Mouse (Mus musculus): ENCODE data around the gene Gal. TPM values are rescaled to one million over a fixed set of nuclear protein-coding genes. Genes with fewer than 3 reads are reported as not detected.

The Gal gene
- polyA plus RNA-seq, 1 experiment from 2014 or later = not detected

- WGBS (ENCODE audit: insufficient replicate concordance) = under 1% methylated on average over 41 of the region's 43 CpGs
- Histone ChIP-seq H3K9me3 (ENCODE audit: low read length) (peaks cover 4% of the 10 kb centered on the region), H3K27me3 (ENCODE audit: insufficient read depth, low read length) (no peaks in the 10 kb centered on the region), H3K4me2 (ENCODE audit: low read depth, low read length) (peak overlapping the region; percentile 86), H3K27ac (ENCODE audit: low read depth) (peak overlapping the region; percentile 85), H3K4me3 (ENCODE audit: low read depth, low read length) (peak overlapping the region; percentile 48), H3K4me1 (ENCODE audit: insufficient read depth) (peaks cover 8% of the 10 kb centered on the region; the same call in 1 of the 2 replicates), H3K9ac (replicated peaks) (peak overlapping the region; percentile 59), H3K36me3 (replicated peaks; ENCODE audit: insufficient read depth, low read length) (peaks cover 19% of the 10 kb centered on the region)
- ATAC-seq = peak; percentile 86
- peak; percentile 91 for DNase-seq
- TF ChIP-seq CTCF (IDR thresholded peaks at IDR 0.05; ENCODE audit: low read depth) (peak; percentile 91), EP300 (IDR thresholded peaks at IDR 0.05; ENCODE audit: low read depth) (no peak)
Measured at GRCm38 (mm10) chr19:3389089-3389488, 25.3 kb downstream of the Gal start.

DNA sequence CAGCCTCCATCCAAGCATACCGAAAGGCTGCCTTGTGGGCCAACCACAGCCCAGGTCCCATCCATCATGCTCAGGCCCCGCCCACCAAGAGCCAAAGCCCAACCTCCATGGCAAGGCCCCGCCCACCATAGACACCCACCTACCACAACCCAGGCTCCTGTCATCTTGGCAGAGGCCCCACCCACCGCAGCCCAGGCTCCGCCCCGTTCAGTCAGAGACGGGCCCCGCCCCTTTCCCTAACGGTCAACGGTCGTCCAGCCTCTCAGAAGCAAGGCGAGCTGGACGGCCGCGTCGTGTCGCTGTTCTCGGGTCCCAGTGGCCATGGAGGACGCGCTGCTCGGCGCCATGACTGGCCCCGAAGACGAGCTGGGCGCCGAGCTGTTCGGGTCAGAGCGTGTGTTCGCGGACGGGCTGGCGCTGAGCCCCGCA, 25.7 kb downstream of the Gal start, which contains the start of gene Tesmin:
Tesmin (plus strand) TSS at position 229 of the 429 bp plus-strand sequence.
- TF ChIP-seq EP300 (IDR thresholded peaks at IDR 0.05; ENCODE audit: low read depth) (no peak), CTCF (IDR thresholded peaks at IDR 0.05; ENCODE audit: low read depth) (peak; percentile 67)
- H3K27ac ChIP-seq (ENCODE audit: low read depth) = peak within 1 kb of the TSS; percentile 85
- peak; percentile 87 for ATAC-seq
- H3K4me2 ChIP-seq (ENCODE audit: low read depth, low read length) = peak within 1 kb of the TSS; percentile 86
- peak within 1 kb of the TSS; percentile 48 for H3K4me3 ChIP-seq (ENCODE audit: low read depth, low read length)
- H3K27me3 ChIP-seq (ENCODE audit: insufficient read depth, low read length) = no peaks in the 10 kb centered on the region
- peaks cover 8% of the 10 kb centered on the region; the same call in 1 of the 2 replicates for H3K4me1 ChIP-seq (ENCODE audit: insufficient read depth)
- peaks cover 24% of the 10 kb centered on the region for H3K36me3 ChIP-seq (replicated peaks; ENCODE audit: insufficient read depth, low read length)
- DNase-seq = peak; percentile 95
- peak within 1 kb of the TSS; percentile 59 for H3K9ac ChIP-seq (replicated peaks)
- WGBS (ENCODE audit: insufficient replicate concordance) = 2% methylated on average over 28 of the region's 33 CpGs
- H3K9me3 ChIP-seq (ENCODE audit: low read length) = peaks cover 4% of the 10 kb centered on the region

GRCm38 (mm10) chr19:3388061-3388460, 26.3 kb downstream of the Gal start:
- Histone ChIP-seq H3K4me1 (ENCODE audit: insufficient read depth) (peaks cover 8% of the 10 kb centered on the region; the same call in 1 of the 2 replicates), H3K4me3 (ENCODE audit: low read depth, low read length) (no peak overlapping the region), H3K9me3 (ENCODE audit: low read length) (peaks cover 4% of the 10 kb centered on the region), H3K4me2 (ENCODE audit: low read depth, low read length) (no peak overlapping the region), H3K9ac (replicated peaks) (no peak overlapping the region), H3K27ac (ENCODE audit: low read depth) (no peak overlapping the region), H3K36me3 (replicated peaks; ENCODE audit: insufficient read depth, low read length) (peaks cover 26% of the 10 kb centered on the region), H3K27me3 (ENCODE audit: insufficient read depth, low read length) (no peaks in the 10 kb centered on the region)
- TF ChIP-seq CTCF (IDR thresholded peaks at IDR 0.05; ENCODE audit: low read depth) (no peak), EP300 (IDR thresholded peaks at IDR 0.05; ENCODE audit: low read depth) (no peak)
- WGBS (ENCODE audit: insufficient replicate concordance) = 61% methylated on average over 6 of the region's 6 CpGs
- DNase-seq = peak; percentile 56
- peak; percentile 26 for ATAC-seq

GRCm38 (mm10) chr19:3378614-3379013, 35.7 kb downstream of the Gal start:
- Histone ChIP-seq H3K27ac (ENCODE audit: low read depth) (peak overlapping the region; percentile 44; the same call in 1 of the 2 replicates), H3K4me3 (ENCODE audit: low read depth, low read length) (no peak overlapping the region), H3K4me2 (ENCODE audit: low read depth, low read length) (no peak overlapping the region), H3K36me3 (replicated peaks; ENCODE audit: insufficient read depth, low read length) (peaks cover 63% of the 10 kb centered on the region), H3K4me1 (ENCODE audit: insufficient read depth) (peaks cover 5% of the 10 kb centered on the region; the same call in 1 of the 2 replicates), H3K9ac (replicated peaks) (no peak overlapping the region), H3K9me3 (ENCODE audit: low read length) (no peaks in the 10 kb centered on the region), H3K27me3 (ENCODE audit: insufficient read depth, low read length) (no peaks in the 10 kb centered on the region)
- TF ChIP-seq EP300 (IDR thresholded peaks at IDR 0.05; ENCODE audit: low read depth) (no peak), CTCF (IDR thresholded peaks at IDR 0.05; ENCODE audit: low read depth) (no peak)
- 82% methylated on average over 3 of the region's 3 CpGs for WGBS (ENCODE audit: insufficient replicate concordance)
- DNase-seq (no peak), ATAC-seq (peak; percentile 37; the same call in 1 of the 2 replicates)

DNA sequence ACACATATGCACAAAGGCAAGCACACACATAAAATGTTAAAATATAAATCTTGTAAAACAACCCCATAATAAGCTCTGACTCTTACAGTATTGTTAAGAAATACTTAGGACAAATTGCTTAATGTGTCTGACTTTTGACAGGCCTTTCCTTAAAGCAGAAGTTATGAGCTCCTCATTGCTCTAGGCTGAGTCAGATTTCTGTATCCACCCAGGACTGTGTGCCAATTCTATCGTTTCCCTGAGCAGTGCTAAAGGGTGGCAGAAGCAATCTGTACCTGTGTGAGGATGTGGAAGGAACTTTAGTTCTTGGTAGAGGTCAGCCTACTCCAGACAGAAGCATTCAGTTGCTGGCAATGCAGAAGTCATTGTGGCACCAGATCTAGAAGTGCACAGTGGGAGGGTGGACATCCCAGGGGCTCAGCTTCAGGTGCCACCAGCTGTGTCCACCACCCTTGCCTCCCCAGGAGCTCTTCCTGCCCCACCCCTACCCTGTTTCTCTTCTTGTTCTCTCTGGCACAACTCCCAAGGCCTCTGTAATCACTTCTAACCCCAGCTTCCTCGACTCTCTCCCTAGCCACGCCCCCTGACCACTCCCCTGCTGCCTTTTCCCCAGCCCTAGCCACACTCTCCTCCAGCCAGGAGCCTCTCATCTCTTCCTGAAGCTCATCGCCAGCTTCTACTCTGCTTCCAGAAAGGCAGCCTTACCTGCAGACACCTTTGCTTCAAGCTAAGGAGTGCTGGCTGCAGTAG, 37.2 kb downstream of the Gal start:
- H3K4me3 ChIP-seq (ENCODE audit: low read depth, low read length) = no peak overlapping the region
- H3K36me3 ChIP-seq (replicated peaks; ENCODE audit: insufficient read depth, low read length) = peaks cover 66% of the 10 kb centered on the region
- H3K4me1 ChIP-seq (ENCODE audit: insufficient read depth) = peaks cover 5% of the 10 kb centered on the region; the same call in 1 of the 2 replicates
- H3K4me2 ChIP-seq (ENCODE audit: low read depth, low read length) = peak overlapping the region; percentile 29; the same call in 1 of the 2 replicates
- ATAC-seq (peak; percentile 37; the same call in 1 of the 2 replicates), DNase-seq (peak; percentile 60)
- no peaks in the 10 kb centered on the region for H3K27me3 ChIP-seq (ENCODE audit: insufficient read depth, low read length)
- TF ChIP-seq CTCF (IDR thresholded peaks at IDR 0.05; ENCODE audit: low read depth) = no peak
- no peak for TF ChIP-seq EP300 (IDR thresholded peaks at IDR 0.05; ENCODE audit: low read depth)
- 28% methylated on average over 4 of the region's 4 CpGs for WGBS (ENCODE audit: insufficient replicate concordance)
- peak overlapping the region; percentile 67 for H3K27ac ChIP-seq (ENCODE audit: low read depth)
- H3K9me3 ChIP-seq (ENCODE audit: low read length) = no peaks in the 10 kb centered on the region
- no peak overlapping the region for H3K9ac ChIP-seq (replicated peaks)

- H3K4me1 ChIP-seq (ENCODE audit: insufficient read depth) = peaks cover 5% of the 10 kb centered on the region; the same call in 1 of the 2 replicates
- no peak overlapping the region for H3K9ac ChIP-seq (replicated peaks)
- no peak overlapping the region for H3K4me3 ChIP-seq (ENCODE audit: low read depth, low read length)
- DNase-seq (no peak), ATAC-seq (no peak)
- TF ChIP-seq EP300 (IDR thresholded peaks at IDR 0.05; ENCODE audit: low read depth) (no peak), CTCF (IDR thresholded peaks at IDR 0.05; ENCODE audit: low read depth) (no peak)
- no peaks in the 10 kb centered on the region for H3K27me3 ChIP-seq (ENCODE audit: insufficient read depth, low read length)
- no peak overlapping the region for H3K4me2 ChIP-seq (ENCODE audit: low read depth, low read length)
- 67% methylated on average over 7 of the region's 7 CpGs for WGBS (ENCODE audit: insufficient replicate concordance)
- H3K36me3 ChIP-seq (replicated peaks; ENCODE audit: insufficient read depth, low read length) = peaks cover 73% of the 10 kb centered on the region
- H3K9me3 ChIP-seq (ENCODE audit: low read length) = no peaks in the 10 kb centered on the region
- H3K27ac ChIP-seq (ENCODE audit: low read depth) = no peak overlapping the region
Measured at GRCm38 (mm10) chr19:3375945-3376495, 38.3 kb downstream of the Gal start.

Measured in liver, postnatal 0 days (tissue).